Mouse (Mus musculus) C2C12 (cell line): Measurements from ENCODE around the gene Lef1. TPM values are rescaled to one million over a fixed set of nuclear protein-coding genes. Genes with fewer than 3 reads are reported as not detected.

Experiments used
- H3K27me3 ChIP-seq: one replicate; pipeline ENCODE4 v1.6.1; 2011; ENCODE audit not compliant: control insufficient read depth, insufficient read depth, insufficient read length
- H3K36me3 ChIP-seq: one replicate; pipeline ENCODE4 v1.6.1; 2011; ENCODE audit not compliant: control insufficient read depth, insufficient read depth
- H3K4me3 ChIP-seq: one replicate; pipeline ENCODE4 v1.5.1; 2011; ENCODE audit warnings: mild to moderate bottlenecking, control low read depth; ENCODE audit not compliant: poor library complexity, insufficient read depth, severe bottlenecking
- H3K79me2 ChIP-seq: one replicate; pipeline ENCODE4 v1.6.1; 2011; ENCODE audit not compliant: control insufficient read depth, insufficient read depth
- H3K79me3 ChIP-seq: one replicate; pipeline ENCODE4 v1.6.1; 2011; ENCODE audit warnings: low read depth, control low read depth
- H3ac ChIP-seq: one replicate; pipeline ENCODE3; 2011; ENCODE audit warnings: low read depth; ENCODE audit not compliant: control insufficient read depth, insufficient read length
- CEBPB ChIP-seq: IDR thresholded peaks from one replicate; pipeline ENCODE4 v1.6.1; 2011; ENCODE audit warnings: low read depth, mild to moderate bottlenecking, control low read depth, moderate library complexity
- CTCF ChIP-seq: IDR thresholded peaks from one replicate; pipeline ENCODE4 v1.5.1; 2011; ENCODE audit not compliant: control insufficient read depth, insufficient read depth, insufficient read length
- FOSL1 ChIP-seq: IDR thresholded peaks from one replicate; pipeline ENCODE4 v1.8.0; 2011; ENCODE audit warnings: mild to moderate bottlenecking, low read length; ENCODE audit not compliant: poor library complexity, insufficient read depth, severe bottlenecking
- MAX ChIP-seq: IDR thresholded peaks from one replicate; pipeline ENCODE4 v1.6.1; 2011; ENCODE audit warnings: mild to moderate bottlenecking, control low read depth
- MYOD1 ChIP-seq: IDR thresholded peaks from one replicate; pipeline ENCODE4 v1.6.1; 2011; ENCODE audit warnings: low read depth; ENCODE audit not compliant: control insufficient read depth, insufficient read length
- MYOG ChIP-seq: IDR thresholded peaks from one replicate; pipeline ENCODE4 v1.6.1; 2011; ENCODE audit not compliant: control insufficient read depth, insufficient read length; ENCODE audit errors: extremely low read depth
- USF1 ChIP-seq: IDR thresholded peaks from one replicate; pipeline ENCODE4 v1.6.1; 2011; ENCODE audit warnings: low read depth, mild to moderate bottlenecking, control low read depth, moderate library complexity
- polyA plus RNA-seq: library from polyadenylated mRNA; unstranded; fragments of >200 nt; fragmentation: generic; extraction: Trizol; gene quantifications from one replicate; pipeline ENCODE4 v1.2.1, GENCODE M21; 2012; ENCODE audit warnings: missing spikeins

Gene Lef1
- polyA plus RNA-seq, 1 experiment = 4.6 TPM

DNA sequence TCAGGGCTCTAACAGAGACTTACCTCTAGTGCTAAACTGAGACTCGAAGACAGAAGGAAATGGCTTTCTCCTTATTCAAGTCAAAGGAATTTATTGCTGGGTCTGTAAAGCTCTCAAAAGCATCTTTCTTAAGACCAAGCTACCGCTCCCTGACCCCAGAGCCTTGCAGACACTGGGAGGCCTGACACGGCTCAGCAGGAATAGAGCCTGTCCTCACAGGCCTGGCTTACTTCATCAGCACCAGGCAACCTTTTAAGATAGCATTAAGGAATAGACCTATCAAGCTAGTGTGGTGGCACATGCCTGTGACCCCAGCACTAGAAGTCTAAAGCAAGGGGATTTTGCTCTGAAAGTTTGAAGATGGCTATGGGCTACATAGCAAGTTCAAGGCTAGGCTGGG is 20.6 kb upstream of the Lef1 start:
- Histone ChIP-seq H3K4me3 (no peak overlapping the region), H3K27me3 (no peaks in the 10 kb centered on the region), H3K79me2 (no peaks in the 10 kb centered on the region), H3K36me3 (no peaks in the 10 kb centered on the region), H3K79me3 (no peaks in the 10 kb centered on the region), H3ac (no peak overlapping the region)
- TF ChIP-seq CEBPB = no peak
- TF ChIP-seq MYOG = no peak
- no peak for TF ChIP-seq MYOD1

DNA sequence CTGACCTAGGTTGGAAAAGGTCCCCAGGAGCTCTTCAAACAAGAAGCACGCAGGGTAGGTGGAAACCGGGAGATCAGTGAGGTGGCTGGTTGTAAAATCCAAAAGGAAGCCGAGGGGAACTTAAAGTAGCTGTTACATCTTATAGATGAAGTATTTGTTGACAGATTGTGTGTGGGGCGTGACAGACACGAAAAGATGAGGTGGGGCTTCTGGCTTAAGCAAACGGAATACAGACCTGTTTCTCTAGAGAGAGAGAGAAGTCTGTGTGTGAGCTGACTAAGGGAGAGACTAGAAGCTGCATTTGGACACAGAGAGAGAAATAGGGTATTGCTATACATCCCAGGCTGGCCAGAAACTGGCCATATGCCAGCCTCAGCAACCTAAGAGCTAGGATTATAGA is 18.2 kb upstream of the Lef1 start:
- H3ac ChIP-seq = no peak overlapping the region
- H3K4me3 ChIP-seq = no peak overlapping the region
- no peaks in the 10 kb centered on the region for H3K79me3 ChIP-seq
- H3K79me2 ChIP-seq = no peaks in the 10 kb centered on the region
- H3K36me3 ChIP-seq = no peaks in the 10 kb centered on the region
- no peaks in the 10 kb centered on the region for H3K27me3 ChIP-seq
- TF ChIP-seq MAX (no peak), FOSL1 (no peak), MYOG (no peak), MYOD1 (no peak), USF1 (no peak), CTCF (no peak), CEBPB (no peak)

DNA sequence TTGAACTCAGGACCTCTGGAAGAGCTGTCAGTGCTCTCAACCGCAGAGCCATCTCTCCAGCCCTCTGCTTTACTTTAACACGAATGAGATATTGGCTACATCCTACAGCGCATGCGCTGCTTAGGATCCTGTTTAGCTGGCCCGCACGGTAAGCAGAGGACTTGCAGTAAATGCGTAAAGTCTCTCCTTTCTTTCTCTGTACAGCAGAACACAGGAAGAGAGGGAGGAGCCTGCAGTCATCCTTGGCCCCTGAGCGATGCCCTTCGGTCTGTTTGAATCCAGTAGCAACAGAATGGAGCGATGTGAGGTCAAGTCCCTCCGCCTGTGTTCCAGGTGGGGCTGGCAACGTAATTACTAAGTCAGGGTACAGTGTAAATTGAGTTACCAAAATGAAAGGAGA is 16.5 kb upstream of the Lef1 start:
- H3K27me3 ChIP-seq = no peaks in the 10 kb centered on the region
- TF ChIP-seq MAX (no peak), FOSL1 (no peak), MYOG (no peak), CEBPB (no peak)
- no peaks in the 10 kb centered on the region for H3K79me3 ChIP-seq
- no peaks in the 10 kb centered on the region for H3K79me2 ChIP-seq
- H3K4me3 ChIP-seq = no peak overlapping the region
- no peaks in the 10 kb centered on the region for H3K36me3 ChIP-seq
- H3ac ChIP-seq = no peak overlapping the region

DNA sequence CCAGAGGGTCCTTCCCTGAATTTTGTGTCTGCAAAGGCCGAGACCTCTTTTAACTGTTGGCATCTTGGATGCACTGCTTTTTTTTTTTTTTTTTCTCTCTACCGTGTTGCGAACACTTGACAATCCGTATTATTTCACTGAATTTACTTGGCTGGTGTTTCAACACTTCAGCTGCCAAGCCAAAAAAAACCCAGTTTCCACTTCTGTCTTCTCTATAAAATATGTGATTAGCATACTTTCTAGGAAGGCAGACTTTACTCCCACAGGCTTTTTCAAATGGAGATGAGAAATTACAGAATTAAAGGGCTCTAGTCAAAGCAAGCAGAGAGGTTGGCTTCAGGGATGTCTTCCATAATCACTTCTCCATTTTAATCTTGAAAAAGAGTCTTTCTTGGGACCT is 14.2 kb upstream of the Lef1 start:
- no peak overlapping the region for H3ac ChIP-seq
- H3K79me2 ChIP-seq = no peaks in the 10 kb centered on the region
- TF ChIP-seq MYOG = no peak
- TF ChIP-seq CTCF = no peak
- TF ChIP-seq MAX = no peak
- no peak for TF ChIP-seq USF1
- TF ChIP-seq CEBPB = no peak
- TF ChIP-seq FOSL1 = no peak
- TF ChIP-seq MYOD1 = no peak
- no peak overlapping the region for H3K4me3 ChIP-seq
- H3K79me3 ChIP-seq = no peaks in the 10 kb centered on the region
- no peaks in the 10 kb centered on the region for H3K36me3 ChIP-seq
- no peaks in the 10 kb centered on the region for H3K27me3 ChIP-seq

DNA sequence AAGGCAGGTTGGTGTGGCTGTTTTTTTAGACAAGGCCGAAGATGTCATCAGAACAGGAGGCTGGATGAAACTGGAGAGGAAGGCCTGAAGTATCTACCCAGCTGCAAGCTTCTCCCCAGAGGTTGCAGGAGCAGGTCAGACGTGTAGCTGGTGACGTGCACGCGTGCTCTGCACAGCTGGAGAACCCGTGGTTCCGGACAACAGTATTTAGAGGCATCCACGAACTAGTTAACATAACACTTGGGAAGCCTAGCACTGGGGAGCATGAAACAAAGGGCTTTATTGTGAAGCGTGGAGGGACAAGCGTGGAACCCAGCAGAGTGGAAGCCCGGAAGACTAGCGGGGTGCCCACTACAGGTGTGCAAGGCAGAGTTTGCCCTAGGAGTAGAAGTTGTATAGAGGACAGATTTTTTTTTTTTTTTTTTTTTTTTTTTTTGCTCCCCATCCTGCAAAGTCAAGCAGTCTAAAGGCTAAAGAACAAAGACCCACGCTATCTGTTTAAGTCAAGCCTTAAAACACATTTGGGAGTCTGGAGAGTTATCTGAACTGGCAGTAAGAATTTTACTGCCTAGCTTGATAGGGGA is 8.0 kb upstream of the Lef1 start:
- TF ChIP-seq MYOG = no peak
- TF ChIP-seq FOSL1 = no peak
- TF ChIP-seq CEBPB = no peak
- TF ChIP-seq MAX = no peak
- TF ChIP-seq CTCF = no peak
- no peak for TF ChIP-seq USF1
- no peak for TF ChIP-seq MYOD1
- Histone ChIP-seq H3K79me2 (no peaks in the 10 kb centered on the region), H3K4me3 (no peak overlapping the region), H3K27me3 (no peaks in the 10 kb centered on the region), H3ac (no peak overlapping the region), H3K36me3 (no peaks in the 10 kb centered on the region), H3K79me3 (no peaks in the 10 kb centered on the region)

DNA sequence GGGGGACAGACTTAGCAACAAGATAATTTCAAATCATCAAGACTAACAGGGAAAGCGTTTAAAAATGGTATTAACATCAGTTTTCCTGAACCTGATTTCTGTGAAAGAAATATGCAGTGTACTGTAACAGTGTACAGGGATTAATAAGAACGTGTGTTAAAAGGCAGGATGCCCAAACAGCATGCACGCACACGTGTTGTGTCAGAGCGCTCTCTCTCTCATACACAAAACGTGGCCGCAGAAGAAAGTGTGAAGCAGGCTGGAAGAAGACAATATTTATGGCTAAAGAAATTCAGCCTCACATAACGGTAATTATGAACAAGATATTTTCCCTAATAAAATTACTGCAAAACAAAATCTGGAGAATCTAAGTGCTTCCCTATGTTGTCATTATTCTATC is 4.9 kb upstream of the Lef1 start:
- TF ChIP-seq CTCF (no peak), MYOG (no peak), FOSL1 (no peak), MYOD1 (no peak), USF1 (no peak), CEBPB (no peak), MAX (no peak)
- Histone ChIP-seq H3K36me3 (no peaks in the 10 kb centered on the region), H3K27me3 (no peaks in the 10 kb centered on the region), H3ac (no peak overlapping the region), H3K79me3 (no peaks in the 10 kb centered on the region), H3K79me2 (no peaks in the 10 kb centered on the region), H3K4me3 (no peak overlapping the region)
